Mouse (Mus musculus) heart, postnatal 0 days (tissue): ENCODE measurements at regions not wholly inside any gene's neighbourhood (a gene's known extent, or its start where the extent isn't known, plus 50 kb on each side); places are given as distances from the start of the nearest gene placed in this dataset.

Source experiments
- ATAC-seq: fragments of 200-750 bp; cut with Nextera tagmentation; 2 replicates; pipeline ENCODE4 v1.8.0; 2017; ENCODE audit warnings: low read depth, moderate number of reproducible peaks, moderate library complexity; ENCODE audit not compliant: insufficient read depth
- DNase-seq: peaks from one replicate; pipeline ENCODE4 v3.0.0-alpha.2; 2016; ENCODE audit warnings: low spot score
- H3K27ac ChIP-seq: fragments of 300-500 bp; sonication (generic); 2 replicates; pipeline ENCODE4 v1.5.1; 2014; ENCODE audit warnings: low read depth, mild to moderate bottlenecking
- H3K27me3 ChIP-seq: fragments of 300-500 bp; sonication (generic); 2 replicates; pipeline ENCODE4 v1.6.1; 2014; ENCODE audit warnings: low read length, mixed read lengths; ENCODE audit not compliant: control insufficient read depth, insufficient read depth
- H3K36me3 ChIP-seq: fragments of 300-500 bp; sonication (generic); replicated peaks from 2 replicates; pipeline ENCODE4 v1.6.1; 2014; ENCODE audit warnings: low read length, mixed read lengths; ENCODE audit not compliant: control insufficient read depth, insufficient read depth
- H3K4me1 ChIP-seq: fragments of 300-500 bp; sonication (generic); 2 replicates; pipeline ENCODE4 v1.6.1; 2014; ENCODE audit warnings: antibody characterized with exemption; ENCODE audit not compliant: control insufficient read depth, insufficient read depth
- H3K4me2 ChIP-seq: fragments of 300-500 bp; sonication (generic); 2 replicates; pipeline ENCODE4 v1.6.1; 2014; ENCODE audit warnings: low read depth, mild to moderate bottlenecking, low read length, moderate library complexity
- H3K4me3 ChIP-seq: fragments of 300-500 bp; sonication (generic); 2 replicates; pipeline ENCODE4 v1.5.1; 2014; ENCODE audit warnings: low read depth, low read length
- H3K9ac ChIP-seq: fragments of 300-500 bp; sonication (generic); replicated peaks from 2 replicates; pipeline ENCODE4 v1.6.1; 2014; ENCODE audit warnings: low read depth, low read length, mixed read lengths
- H3K9me3 ChIP-seq: fragments of 300-500 bp; sonication (generic); replicated peaks from 2 replicates; pipeline ENCODE4 v1.6.1; 2016; ENCODE audit warnings: low read length; ENCODE audit not compliant: control insufficient read depth
- CTCF ChIP-seq: IDR thresholded peaks from 2 replicates; pipeline ENCODE4 v1.5.1; 2016; ENCODE audit warnings: antibody characterized with exemption, control low read depth, low read depth
- EP300 ChIP-seq: IDR thresholded peaks from 2 replicates; pipeline ENCODE4 v1.6.1; 2016; ENCODE audit warnings: antibody characterized with exemption, low read depth
- WGBS: fragments of 180-500 bp; shearing (Covaris S2); extraction: QIAGEN DNeasy Blood & Tissue Kit; methylation state at CpG from one replicate; pipeline ENCODE4 v1.1.7; 2014; 5-methylcytosine and 5-hydroxymethylcytosine counted together

DNA sequence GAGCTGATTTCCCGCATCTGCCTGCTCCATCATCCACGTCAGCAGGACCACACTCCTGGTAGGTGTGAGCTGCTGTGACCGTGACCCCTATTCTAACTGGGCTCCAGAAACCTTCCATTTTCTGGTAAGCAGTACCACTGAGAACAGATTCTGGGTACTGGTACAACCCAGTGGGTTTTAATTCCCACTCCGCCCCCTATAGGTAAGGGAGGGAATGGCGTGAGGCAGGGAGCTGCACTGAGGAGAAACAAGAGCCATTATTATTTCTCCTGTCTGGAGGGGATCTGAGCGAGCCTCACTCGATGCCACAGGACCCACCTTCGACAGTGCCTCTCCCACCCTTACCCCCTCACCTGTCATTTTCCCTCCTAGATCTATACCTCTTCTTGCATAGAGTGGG, 493.3 kb downstream of the Med13l start:
- H3K27ac ChIP-seq: no peak overlapping the region
- H3K4me3 ChIP-seq: no peak overlapping the region
- H3K4me1 ChIP-seq: no peaks in the 10 kb centered on the region
- no peaks in the 10 kb centered on the region for H3K27me3 ChIP-seq
- no peak overlapping the region for H3K9ac ChIP-seq
- ATAC-seq (no peak), DNase-seq (no peak)
- H3K4me2 ChIP-seq: no peak overlapping the region
- WGBS: 84% methylated on average over 8 of the region's 8 CpGs
- H3K9me3 ChIP-seq: no peaks in the 10 kb centered on the region
- TF ChIP-seq EP300: no peak
- TF ChIP-seq CTCF: peak; percentile 19; the same call in 1 of the 2 replicates
- no peaks in the 10 kb centered on the region for H3K36me3 ChIP-seq

DNA sequence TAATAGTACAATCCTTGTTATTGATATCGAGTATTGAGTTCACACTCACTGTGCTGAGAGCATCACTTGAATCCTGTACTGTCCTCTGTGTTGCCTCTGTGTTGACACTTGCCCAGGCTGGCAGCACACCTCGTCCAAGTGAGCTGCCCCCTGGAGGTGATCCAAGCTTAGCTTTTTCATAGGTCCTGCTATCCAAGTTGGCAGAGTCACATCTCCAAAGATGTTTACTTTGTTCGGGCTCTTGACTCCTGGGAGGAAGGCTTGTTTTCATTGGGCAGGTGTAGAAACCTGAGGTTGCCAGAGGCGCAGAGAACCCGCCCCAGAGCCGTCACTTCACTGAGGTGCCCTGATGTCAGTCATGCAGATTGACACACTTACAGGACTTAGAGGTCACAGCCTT, 493.9 kb downstream of the Med13l start:
- no peaks in the 10 kb centered on the region for H3K9me3 ChIP-seq
- H3K36me3 ChIP-seq: no peaks in the 10 kb centered on the region
- H3K27ac ChIP-seq: no peak overlapping the region
- no peak for ATAC-seq
- WGBS: 71% methylated on average over 6 of the region's 6 CpGs
- TF ChIP-seq CTCF: no peak
- no peak for TF ChIP-seq EP300
- H3K9ac ChIP-seq: no peak overlapping the region
- H3K4me1 ChIP-seq: no peaks in the 10 kb centered on the region
- no peak overlapping the region for H3K4me3 ChIP-seq
- no peak for DNase-seq
- H3K4me2 ChIP-seq: no peak overlapping the region
- H3K27me3 ChIP-seq: no peaks in the 10 kb centered on the region

GRCm38 (mm10) chr5:119055430-119055829, 495.0 kb downstream of the Med13l start:
- Histone ChIP-seq H3K9me3 (no peaks in the 10 kb centered on the region), H3K4me2 (no peak overlapping the region), H3K36me3 (no peaks in the 10 kb centered on the region), H3K9ac (no peak overlapping the region), H3K27me3 (no peaks in the 10 kb centered on the region), H3K4me1 (no peaks in the 10 kb centered on the region), H3K27ac (no peak overlapping the region; the same call in 1 of the 2 replicates), H3K4me3 (no peak overlapping the region)
- WGBS: 12% methylated on average over 12 of the region's 12 CpGs
- DNase-seq (peak; percentile 15), ATAC-seq (peak; percentile 24)
- peak; percentile 57 for TF ChIP-seq EP300
- TF ChIP-seq CTCF: no peak

DNA sequence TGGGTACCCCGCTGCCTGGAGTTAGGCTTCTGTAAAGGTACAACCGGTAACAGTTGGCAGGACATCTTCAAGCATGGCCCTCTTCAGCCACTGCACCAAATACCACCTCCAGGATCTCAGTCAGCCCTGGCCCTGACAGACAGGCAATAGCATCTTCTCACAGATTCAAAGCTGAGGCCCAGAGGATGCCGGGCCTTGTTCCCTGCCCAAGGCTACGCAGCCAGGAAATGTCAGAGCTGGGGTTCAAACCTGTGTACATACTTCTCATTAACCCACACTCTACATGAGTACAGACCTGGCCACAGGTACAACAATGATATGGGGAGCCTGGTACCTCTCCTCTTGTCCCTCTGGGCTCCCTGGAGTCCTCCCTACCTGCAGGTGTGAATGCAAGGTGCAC, 497.3 kb downstream of the Med13l start:
- Histone ChIP-seq H3K4me2 (no peak overlapping the region), H3K27ac (peak overlapping the region; percentile 50), H3K36me3 (no peaks in the 10 kb centered on the region), H3K9ac (no peak overlapping the region), H3K4me3 (no peak overlapping the region), H3K9me3 (no peaks in the 10 kb centered on the region), H3K27me3 (no peaks in the 10 kb centered on the region), H3K4me1 (no peaks in the 10 kb centered on the region)
- no peak for DNase-seq
- WGBS: 78% methylated on average over 4 of the region's 4 CpGs
- TF ChIP-seq EP300 (no peak), CTCF (no peak)
- ATAC-seq: no peak

GRCm38 (mm10) chr5:119058231-119058851, 497.9 kb downstream of the Med13l start:
- Histone ChIP-seq H3K4me3 (no peak overlapping the region), H3K9me3 (no peaks in the 10 kb centered on the region), H3K4me1 (no peaks in the 10 kb centered on the region), H3K27me3 (no peaks in the 10 kb centered on the region), H3K27ac (peak overlapping the region; percentile 77), H3K9ac (no peak overlapping the region), H3K36me3 (no peaks in the 10 kb centered on the region), H3K4me2 (no peak overlapping the region)
- TF ChIP-seq EP300 (0 out of 2 replicates have a peak, but pooled peaks have one; percentile 40), CTCF (no peak)
- WGBS: 39% methylated on average over 10 of the region's 10 CpGs
- peak; percentile 72 for ATAC-seq
- DNase-seq: peak; percentile 37

GRCm38 (mm10) chr5:119059223-119059622, 498.7 kb downstream of the Med13l start:
- Histone ChIP-seq H3K4me1 (no peaks in the 10 kb centered on the region), H3K27me3 (no peaks in the 10 kb centered on the region), H3K9me3 (no peaks in the 10 kb centered on the region), H3K4me2 (no peak overlapping the region), H3K9ac (no peak overlapping the region), H3K27ac (peak overlapping the region; percentile 77), H3K4me3 (no peak overlapping the region), H3K36me3 (no peaks in the 10 kb centered on the region)
- ATAC-seq (no peak), DNase-seq (no peak)
- 93% methylated on average over 2 of the region's 2 CpGs for WGBS
- TF ChIP-seq EP300 (no peak), CTCF (no peak)
